Mouse (Mus musculus) MEL (cell line): Measurements from ENCODE around the gene Rab8a. TPM values are rescaled to one million over a fixed set of nuclear protein-coding genes. Genes with fewer than 3 reads are reported as not detected.
A peak's percentile ranks its signal among the peaks of the same experiment; 100 is the strongest.

Experiments used
- DNase-seq: peaks from one replicate; pipeline ENCODE4 v3.0.0; 2011; ENCODE audit warnings: low read depth, low spot score
- H3K27ac ChIP-seq: 2 replicates; pipeline ENCODE4 v1.5.1; 2012; ENCODE audit warnings: low read depth, mild to moderate bottlenecking, control low read depth, low read length, moderate library complexity; ENCODE audit not compliant: control insufficient read depth
- H3K27me3 ChIP-seq, 2 experiments: fragments of 150-350 bp in 1 of 2; sonication (generic) in 1 of 2; 2 replicates each; pipeline ENCODE4 v1.6.1; 2012; ENCODE audit warnings: low read length in 2 of 2, mild to moderate bottlenecking in 2 of 2, improper control_type of control experiment in 1 of 2, moderate library complexity in 1 of 2; ENCODE audit not compliant: insufficient read depth in 2 of 2, control insufficient read depth in 1 of 2
- H3K36me3 ChIP-seq, 2 experiments: 2 replicates each; pipeline ENCODE4 v1.6.1; 2012 to 2014; ENCODE audit warnings: low read length in 2 of 2, improper control_type of control experiment in 1 of 2, inconsistent platforms in 1 of 2, mild to moderate bottlenecking in 1 of 2; ENCODE audit not compliant: insufficient read depth in 2 of 2, control insufficient read depth in 1 of 2
- H3K4me1 ChIP-seq, 2 experiments: fragments of 150-350 bp in 1 of 2; sonication (generic) in 1 of 2; 2 replicates each; pipeline ENCODE4 v1.6.1; 2012; ENCODE audit warnings: low read length in 2 of 2, improper control_type of control experiment in 1 of 2, mild to moderate bottlenecking in 1 of 2; ENCODE audit not compliant: insufficient read depth in 2 of 2, control insufficient read depth in 1 of 2
- H3K4me3 ChIP-seq, 2 experiments: fragments of 150-350 bp in 1 of 2; sonication (generic) in 1 of 2; 2 replicates each; pipeline ENCODE4 v1.5.1; 2012; ENCODE audit warnings: low read depth in 2 of 2, low read length in 2 of 2, mild to moderate bottlenecking in 2 of 2, moderate library complexity in 2 of 2, control low read depth in 1 of 2, improper control_type of control experiment in 1 of 2; ENCODE audit not compliant: control insufficient read depth in 1 of 2, insufficient read depth in 1 of 2
- H3K79me2 ChIP-seq: 2 replicates; pipeline ENCODE4 v1.6.1; 2012; ENCODE audit warnings: mild to moderate bottlenecking, low read length, moderate library complexity; ENCODE audit not compliant: control insufficient read depth, poor library complexity, insufficient read depth
- H3K9ac ChIP-seq: 2 replicates; pipeline ENCODE4 v1.6.1; 2012; ENCODE audit warnings: low read depth, mild to moderate bottlenecking, control low read depth, low read length, moderate library complexity; ENCODE audit not compliant: control insufficient read depth, poor library complexity, severe bottlenecking
- H3K9me3 ChIP-seq: fragments of 150-350 bp; sonication (generic); replicated peaks from 2 replicates; pipeline ENCODE4 v1.6.1; 2012; ENCODE audit warnings: mild to moderate bottlenecking, low read length, improper control_type of control experiment, moderate library complexity; ENCODE audit not compliant: insufficient read depth
- BHLHE40 ChIP-seq: IDR thresholded peaks from 2 replicates; pipeline ENCODE4 v1.6.1; 2012; ENCODE audit warnings: low read depth, mild to moderate bottlenecking, inconsistent platforms, low read length, improper control_type of control experiment, borderline replicate concordance
- CTCF ChIP-seq, 3 experiments: IDR thresholded peaks in 2 of 3; conservative IDR thresholded peaks in 1 of 3; 2 replicates each; pipeline ENCODE4 v1.5.1; 2011 to 2012; ENCODE audit warnings: low read length in 3 of 3, low read depth in 2 of 3, mild to moderate bottlenecking in 2 of 3, improper control_type of control experiment in 1 of 3, inconsistent platforms in 1 of 3, mixed read lengths in 1 of 3, moderate library complexity in 1 of 3; ENCODE audit not compliant: control insufficient read depth in 1 of 3, insufficient read depth in 1 of 3, poor library complexity in 1 of 3, severe bottlenecking in 1 of 3
- ELF1 ChIP-seq: IDR thresholded peaks from 2 replicates; pipeline ENCODE4 v1.6.1; 2014; ENCODE audit warnings: low read depth, mild to moderate bottlenecking, inconsistent platforms, low read length, improper control_type of control experiment, moderate library complexity
- GATA1 ChIP-seq: IDR thresholded peaks from 2 replicates; pipeline ENCODE4 v1.6.1; 2011; ENCODE audit warnings: low read depth, low read length, improper control_type of control experiment
- JUND ChIP-seq: IDR thresholded peaks from 2 replicates; pipeline ENCODE4 v1.6.1; 2011; ENCODE audit warnings: low read depth, mild to moderate bottlenecking, improper control_type of control experiment, low read length
- MAFK ChIP-seq: IDR thresholded peaks from 2 replicates; pipeline ENCODE4 v1.6.1; 2011; ENCODE audit warnings: low read depth, mild to moderate bottlenecking, low read length, improper control_type of control experiment, borderline replicate concordance
- MAZ ChIP-seq: IDR thresholded peaks from 2 replicates; pipeline ENCODE4 v1.6.1; 2012; ENCODE audit warnings: low read depth, mild to moderate bottlenecking, inconsistent platforms, low read length, improper control_type of control experiment
- MEF2A ChIP-seq: IDR thresholded peaks from 2 replicates; pipeline ENCODE4 v1.6.1; 2014; ENCODE audit warnings: low read depth, mild to moderate bottlenecking, inconsistent platforms, low read length, improper control_type of control experiment; ENCODE audit not compliant: poor library complexity, insufficient replicate concordance, severe bottlenecking; ENCODE audit errors: extremely low read depth
- MYC ChIP-seq: IDR thresholded peaks from 2 replicates; pipeline ENCODE4 v1.6.1; 2011; ENCODE audit warnings: low read depth, mild to moderate bottlenecking, low read length, improper control_type of control experiment, moderate library complexity
- SMC3 ChIP-seq: IDR thresholded peaks from 2 replicates; pipeline ENCODE4 v1.6.1; 2011; ENCODE audit warnings: low read depth, low read length, improper control_type of control experiment
- TAL1 ChIP-seq: IDR thresholded peaks from 2 replicates; pipeline ENCODE4 v1.6.1; 2012; ENCODE audit warnings: mild to moderate bottlenecking, inconsistent platforms, low read length, moderate library complexity, mixed read lengths
- UBTF ChIP-seq: IDR thresholded peaks from 2 replicates; pipeline ENCODE4 v1.6.1; 2012; ENCODE audit warnings: low read depth, mild to moderate bottlenecking, inconsistent platforms, low read length, improper control_type of control experiment, moderate library complexity, borderline replicate concordance; ENCODE audit not compliant: insufficient read depth
- USF1 ChIP-seq: IDR thresholded peaks from 2 replicates; pipeline ENCODE4 v1.6.1; 2014; ENCODE audit warnings: low read depth, mild to moderate bottlenecking, inconsistent platforms, low read length, improper control_type of control experiment, moderate library complexity
- ZKSCAN1 ChIP-seq: IDR thresholded peaks from 2 replicates; pipeline ENCODE4 v1.6.1; 2012; ENCODE audit warnings: low read depth, mild to moderate bottlenecking, inconsistent platforms, low read length, improper control_type of control experiment, moderate library complexity
- polyA plus RNA-seq, 2 experiments: library from polyadenylated mRNA; stranded (reverse) in 1 of 2; unstranded in 1 of 2; fragments of >175 nt in 1 of 2; fragments of >200 nt in 1 of 2; gene quantifications; 2 replicates each; pipeline versions ENCODE4 v1.2.1 to v1.2.4; 2012; ENCODE audit warnings: low replicate concordance in 2 of 2, low read depth in 1 of 2; ENCODE audit not compliant: insufficient read length in 2 of 2, insufficient read depth in 1 of 2, missing spikeins in 1 of 2
- total RNA-seq: library from RNA; depleted of rRNA; stranded (reverse); fragments of 300-350 nt; gene quantifications from 2 replicates; pipeline ENCODE4 v1.2.3, GENCODE M21; 2012

The Rab8a gene
- total and polyA plus RNA-seq, 3 experiments = 97.4 to 139 TPM; not detected in 1

GRCm38 (mm10) chr8:72183554-72184202, 22.7 kb downstream of the Rab8a start (continued):
- no peak for TF ChIP-seq USF1
- no peak for TF ChIP-seq CTCF (IDR thresholded peaks at IDR 0.05 in 2 of 3, conservative IDR thresholded peaks at IDR 0.05 in 1 of 3; ENCODE audit: control insufficient read depth in 1 of 3, insufficient read depth in 1 of 3, low read depth in 2 of 3, low read length in 3 of 3, poor library complexity in 1 of 3, severe bottlenecking in 1 of 3)
- no peak for TF ChIP-seq MAZ
- no peak for TF ChIP-seq SMC3
- no peak for TF ChIP-seq JUND
- TF ChIP-seq MYC = peak; percentile 53; the same call in 1 of the 2 replicates
- TF ChIP-seq ZKSCAN1 = no peak; the same call in 1 of the 2 replicates
- TF ChIP-seq BHLHE40 = no peak
- no peak for TF ChIP-seq GATA1
- TF ChIP-seq, all 39 proteins: peak for 4

GRCm38 (mm10) chr8:72187793-72188331, 26.9 kb downstream of the Rab8a start:
- H3K4me3 ChIP-seq = no peak overlapping the region
- H3K27me3 ChIP-seq = no peaks in the 10 kb centered on the region
- no peak overlapping the region for H3K27ac ChIP-seq
- no peaks in the 10 kb centered on the region for H3K9me3 ChIP-seq
- peaks cover 0 to 4% of the 10 kb centered on the region in 2 experiments; a peak in 2 of 4 replicates for H3K4me1 ChIP-seq
- no peaks in the 10 kb centered on the region for H3K79me2 ChIP-seq
- peaks cover 0 to 3% of the 10 kb centered on the region in 2 experiments; a peak in 2 of 4 replicates for H3K36me3 ChIP-seq
- DNase-seq = no peak
- H3K9ac ChIP-seq = no peak overlapping the region
- no peak for TF ChIP-seq MEF2A
- no peak for TF ChIP-seq TAL1
- no peak for TF ChIP-seq ZKSCAN1
- peak; percentile 43; the same call in 1 of the 2 replicates for TF ChIP-seq MAFK

GRCm38 (mm10) chr8:72189417-72190214, 28.6 kb downstream of the Rab8a start, which contains the start of gene Hsh2d:
Hsh2d (plus strand) TSS chr8:72189638.
- no peaks in the 10 kb centered on the region for H3K36me3 ChIP-seq
- TF ChIP-seq UBTF (no peak), BHLHE40 (no peak), TAL1 (no peak), MAZ (no peak), ELF1 (no peak)
- no peak within 1 kb of the TSS for H3K9ac ChIP-seq
- H3K27ac ChIP-seq = no peak within 1 kb of the TSS
- H3K4me3 ChIP-seq = no peak within 1 kb of the TSS
- peak; percentile 28 for DNase-seq
- no peaks in the 10 kb centered on the region for H3K4me1 ChIP-seq
- no peaks in the 10 kb centered on the region for H3K9me3 ChIP-seq
- no peaks in the 10 kb centered on the region for H3K79me2 ChIP-seq
- no peaks in the 10 kb centered on the region for H3K27me3 ChIP-seq
